Mouse (Mus musculus): ENCODE data around the gene Fgfr2.

Gene Fgfr2

GRCm38 (mm10) chr7:132487361-132487760 lies 635.8 kb downstream of the Fgfr2 start:
- no peak for DNase-seq (ENCODE audit: inconsistent age in 2 of 2, low spot score in 1 of 2)

- DNase-seq (ENCODE audit: inconsistent age in 2 of 2, low spot score in 1 of 2): no peak
These were observed 636.6 kb downstream of the Fgfr2 start for GRCm38 (mm10) chr7:132486403-132487178.

GRCm38 (mm10) chr7:132484424-132484823 lies 638.7 kb downstream of the Fgfr2 start:
- no peak for DNase-seq (ENCODE audit: inconsistent age in 2 of 2, low spot score in 1 of 2)

GRCm38 (mm10) chr7:132480696-132481306 lies 642.3 kb downstream of the Fgfr2 start:
- DNase-seq (ENCODE audit: inconsistent age in 2 of 2, low spot score in 1 of 2): no peak

- no peak for DNase-seq (ENCODE audit: inconsistent age in 2 of 2, low spot score in 1 of 2)
These were observed 644.8 kb downstream of the Fgfr2 start for GRCm38 (mm10) chr7:132478295-132478809.

- DNase-seq (ENCODE audit: inconsistent age in 2 of 2, low spot score in 1 of 2): no peak
These were observed 645.4 kb downstream of the Fgfr2 start for GRCm38 (mm10) chr7:132477753-132478152.

GRCm38 (mm10) chr7:132476491-132476890 lies 646.7 kb downstream of the Fgfr2 start:
- DNase-seq (ENCODE audit: inconsistent age in 2 of 2, low spot score in 1 of 2): no peak

- DNase-seq (ENCODE audit: inconsistent age in 2 of 2, low spot score in 1 of 2): peak; percentile 63 to 89
These were observed 648.1 kb downstream of the Fgfr2 start for GRCm38 (mm10) chr7:132475069-132475468.

- peak; percentile 37 to 86 for DNase-seq (ENCODE audit: inconsistent age in 2 of 2, low spot score in 1 of 2)
These were observed 651.8 kb downstream of the Fgfr2 start for GRCm38 (mm10) chr7:132471327-132471726.

GRCm38 (mm10) chr7:132468391-132468790 lies 654.8 kb downstream of the Fgfr2 start:
- no peak for DNase-seq (ENCODE audit: inconsistent age in 2 of 2, low spot score in 1 of 2)

GRCm38 (mm10) chr7:132465897-132466296 lies 657.3 kb downstream of the Fgfr2 start:
- no peak for DNase-seq (ENCODE audit: inconsistent age in 2 of 2, low spot score in 1 of 2)

- no peak for DNase-seq (ENCODE audit: inconsistent age in 2 of 2, low spot score in 1 of 2)
These were observed 658.3 kb downstream of the Fgfr2 start for GRCm38 (mm10) chr7:132464894-132465293.

- DNase-seq (ENCODE audit: inconsistent age in 2 of 2, low spot score in 1 of 2): no peak
These were observed 664.7 kb downstream of the Fgfr2 start for GRCm38 (mm10) chr7:132458493-132458892.

GRCm38 (mm10) chr7:132455071-132455720 lies 668.0 kb downstream of the Fgfr2 start:
- DNase-seq (ENCODE audit: inconsistent age in 2 of 2, low spot score in 1 of 2): no peak

GRCm38 (mm10) chr7:132449891-132450735 lies 673.0 kb downstream of the Fgfr2 start:
- DNase-seq (ENCODE audit: inconsistent age in 2 of 2, low spot score in 1 of 2): no peak

- DNase-seq (ENCODE audit: inconsistent age in 2 of 2, low spot score in 1 of 2): no peak
These were observed 674.5 kb downstream of the Fgfr2 start for GRCm38 (mm10) chr7:132448511-132449154.

- DNase-seq (ENCODE audit: inconsistent age in 2 of 2, low spot score in 1 of 2): no peak
These were observed 675.6 kb downstream of the Fgfr2 start for GRCm38 (mm10) chr7:132447558-132447957.

GRCm38 (mm10) chr7:132446841-132447240 lies 676.3 kb downstream of the Fgfr2 start:
- DNase-seq (ENCODE audit: inconsistent age in 2 of 2, low spot score in 1 of 2): no peak

- DNase-seq (ENCODE audit: inconsistent age in 2 of 2, low spot score in 1 of 2): no peak
These were observed 678.9 kb downstream of the Fgfr2 start for GRCm38 (mm10) chr7:132444221-132444620.

- DNase-seq (ENCODE audit: inconsistent age in 2 of 2, low spot score in 1 of 2): no peak
These were observed 679.4 kb downstream of the Fgfr2 start for GRCm38 (mm10) chr7:132443769-132444168.
